Mouse (Mus musculus): Measurements from ENCODE around the gene Adgrd1. TPM values are rescaled to one million over a fixed set of nuclear protein-coding genes. Genes with fewer than 3 reads are reported as not detected.

The Adgrd1 gene
- polyA plus RNA-seq, 1 experiment: 3.3 TPM

DNA sequence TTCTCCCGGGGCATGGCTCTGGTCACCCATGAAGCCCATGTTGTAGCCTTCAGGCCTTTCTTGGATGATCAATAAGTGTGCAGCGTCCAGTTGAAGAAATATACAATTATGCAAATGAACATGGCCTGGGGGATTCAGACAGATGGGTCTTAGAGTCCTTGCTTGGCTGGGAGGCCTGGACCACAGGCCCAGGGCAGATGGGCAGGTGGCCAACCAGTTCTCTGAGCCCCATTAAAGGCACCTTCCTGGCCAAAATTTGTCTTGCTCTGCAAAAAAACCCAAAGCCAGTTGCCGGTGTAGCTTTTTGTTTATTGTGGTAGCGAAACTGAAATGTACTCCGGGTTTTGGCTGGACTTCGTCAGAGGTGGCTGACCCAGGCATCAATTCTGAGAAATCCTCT is 92.5 kb downstream of the Adgrd1 start:
- H3K36me3 ChIP-seq (ENCODE audit: control insufficient read depth, insufficient read depth, low read length): no peaks in the 10 kb centered on the region
- no peak for TF ChIP-seq POLR2A (IDR thresholded peaks at IDR 0.05; ENCODE audit: control insufficient read depth, extremely low read depth, insufficient read depth, low read length, poor library complexity)
- no peak for TF ChIP-seq CTCF (IDR thresholded peaks at IDR 0.05; ENCODE audit: borderline replicate concordance, control insufficient read depth, extremely low read depth, insufficient read depth, low read length, poor library complexity)
- no peak for DNase-seq
- 93% methylated on average over 6 of the region's 6 CpGs for whole genome bisulfite sequencing
- H3K27ac ChIP-seq (ENCODE audit: control insufficient read depth, insufficient read depth, low read length): no peak overlapping the region
- no peaks in the 10 kb centered on the region for H3K4me1 ChIP-seq (replicated peaks; ENCODE audit: control insufficient read depth, insufficient read depth, low read length)
- no peak overlapping the region for H3K4me3 ChIP-seq (ENCODE audit: control insufficient read depth, insufficient read depth, low read length)
- no peaks in the 10 kb centered on the region for H3K27me3 ChIP-seq (ENCODE audit: control insufficient read depth, insufficient read depth, low read length)

DNA sequence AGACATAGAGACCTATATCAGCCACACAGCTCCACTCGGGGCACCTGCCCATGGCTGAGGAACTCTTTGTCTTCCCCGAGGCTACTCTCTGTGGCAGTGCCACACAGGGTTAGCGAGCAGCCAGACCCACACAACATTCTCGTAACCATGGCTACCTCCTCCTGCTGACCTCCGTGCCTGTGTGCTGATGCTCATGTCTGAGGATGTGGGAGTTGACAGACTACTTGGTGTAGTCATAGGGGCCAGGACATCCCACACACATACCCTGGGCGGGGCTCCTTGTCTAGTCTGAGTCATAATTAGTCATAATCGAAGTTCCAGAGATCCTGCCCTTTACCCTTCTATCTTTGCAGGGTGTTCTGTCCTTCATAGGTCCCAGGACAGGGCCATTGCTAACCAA is 93.5 kb downstream of the Adgrd1 start:
- no peak for TF ChIP-seq CTCF (IDR thresholded peaks at IDR 0.05; ENCODE audit: borderline replicate concordance, control insufficient read depth, extremely low read depth, insufficient read depth, low read length, poor library complexity)
- TF ChIP-seq POLR2A (IDR thresholded peaks at IDR 0.05; ENCODE audit: control insufficient read depth, extremely low read depth, insufficient read depth, low read length, poor library complexity): no peak
- DNase-seq: no peak
- no peak overlapping the region for H3K27ac ChIP-seq (ENCODE audit: control insufficient read depth, insufficient read depth, low read length)
- no peak overlapping the region for H3K4me3 ChIP-seq (ENCODE audit: control insufficient read depth, insufficient read depth, low read length)
- no peaks in the 10 kb centered on the region for H3K4me1 ChIP-seq (replicated peaks; ENCODE audit: control insufficient read depth, insufficient read depth, low read length)
- no peaks in the 10 kb centered on the region for H3K36me3 ChIP-seq (ENCODE audit: control insufficient read depth, insufficient read depth, low read length)
- no peaks in the 10 kb centered on the region for H3K27me3 ChIP-seq (ENCODE audit: control insufficient read depth, insufficient read depth, low read length)
- WGBS: 91% methylated on average over 7 of the region's 7 CpGs

DNA sequence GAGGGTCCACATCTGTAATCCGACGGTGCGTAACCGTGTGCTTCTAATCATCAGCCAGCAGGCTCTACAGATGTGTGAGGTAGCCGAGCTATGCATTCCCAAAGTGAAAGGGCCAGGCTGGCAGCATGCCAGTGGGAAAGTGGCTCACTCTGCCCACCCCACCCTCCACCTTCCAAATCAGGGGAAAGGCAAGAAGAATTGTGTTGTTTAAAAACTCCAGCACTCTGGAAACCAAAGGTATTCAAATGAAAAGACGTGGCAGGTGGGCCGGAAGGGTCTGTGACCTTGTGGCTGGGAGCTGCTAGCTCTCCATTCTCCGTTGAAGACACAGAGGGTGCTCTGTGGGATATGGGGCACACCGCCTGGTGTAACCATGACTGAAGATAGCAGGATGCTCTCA is 100.0 kb downstream of the Adgrd1 start:
- H3K4me3 ChIP-seq (ENCODE audit: control insufficient read depth, insufficient read depth, low read length): no peak overlapping the region
- no peaks in the 10 kb centered on the region for H3K4me1 ChIP-seq (replicated peaks; ENCODE audit: control insufficient read depth, insufficient read depth, low read length)
- no peaks in the 10 kb centered on the region for H3K27me3 ChIP-seq (ENCODE audit: control insufficient read depth, insufficient read depth, low read length)
- no peak overlapping the region for H3K27ac ChIP-seq (ENCODE audit: control insufficient read depth, insufficient read depth, low read length)
- 94% methylated on average over 9 of the region's 9 CpGs for WGBS
- TF ChIP-seq POLR2A (IDR thresholded peaks at IDR 0.05; ENCODE audit: control insufficient read depth, extremely low read depth, insufficient read depth, low read length, poor library complexity) (no peak), CTCF (IDR thresholded peaks at IDR 0.05; ENCODE audit: borderline replicate concordance, control insufficient read depth, extremely low read depth, insufficient read depth, low read length, poor library complexity) (no peak)
- no peaks in the 10 kb centered on the region for H3K36me3 ChIP-seq (ENCODE audit: control insufficient read depth, insufficient read depth, low read length)
- DNase-seq: no peak

DNA sequence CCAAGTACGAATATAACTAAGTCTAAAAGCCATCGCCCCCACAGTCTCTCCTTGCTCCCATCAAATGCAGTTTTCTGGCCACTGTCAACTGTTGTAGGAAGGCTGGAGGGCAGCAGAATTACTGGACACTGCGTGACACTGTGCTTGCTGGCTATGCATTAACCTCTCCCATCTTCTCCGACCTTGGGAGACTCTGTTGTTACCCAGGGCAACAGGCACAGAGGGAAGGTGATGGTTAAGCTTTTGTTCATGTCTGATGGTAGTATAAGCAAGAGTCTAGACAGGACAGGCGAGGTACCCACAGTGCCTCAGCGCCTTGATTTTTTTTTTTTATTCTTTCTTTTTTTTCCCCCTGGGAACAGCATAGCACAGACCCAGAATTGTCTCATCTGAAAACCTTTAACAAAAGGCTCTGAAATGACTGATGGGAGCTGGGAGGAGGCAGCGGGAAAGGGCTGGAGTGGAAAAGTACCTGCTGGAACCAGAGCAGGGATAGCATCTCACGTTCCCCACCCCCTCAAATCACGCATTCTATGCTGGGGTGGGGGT is 100.5 kb downstream of the Adgrd1 start:
- Histone ChIP-seq H3K36me3 (ENCODE audit: control insufficient read depth, insufficient read depth, low read length) (no peaks in the 10 kb centered on the region), H3K27ac (ENCODE audit: control insufficient read depth, insufficient read depth, low read length) (no peak overlapping the region), H3K4me1 (replicated peaks; ENCODE audit: control insufficient read depth, insufficient read depth, low read length) (no peaks in the 10 kb centered on the region), H3K4me3 (ENCODE audit: control insufficient read depth, insufficient read depth, low read length) (no peak overlapping the region), H3K27me3 (ENCODE audit: control insufficient read depth, insufficient read depth, low read length) (no peaks in the 10 kb centered on the region)
- 93% methylated on average over 9 of the region's 9 CpGs for WGBS
- TF ChIP-seq POLR2A (IDR thresholded peaks at IDR 0.05; ENCODE audit: control insufficient read depth, extremely low read depth, insufficient read depth, low read length, poor library complexity) (no peak), CTCF (IDR thresholded peaks at IDR 0.05; ENCODE audit: borderline replicate concordance, control insufficient read depth, extremely low read depth, insufficient read depth, low read length, poor library complexity) (no peak)
- no peak for DNase-seq

DNA sequence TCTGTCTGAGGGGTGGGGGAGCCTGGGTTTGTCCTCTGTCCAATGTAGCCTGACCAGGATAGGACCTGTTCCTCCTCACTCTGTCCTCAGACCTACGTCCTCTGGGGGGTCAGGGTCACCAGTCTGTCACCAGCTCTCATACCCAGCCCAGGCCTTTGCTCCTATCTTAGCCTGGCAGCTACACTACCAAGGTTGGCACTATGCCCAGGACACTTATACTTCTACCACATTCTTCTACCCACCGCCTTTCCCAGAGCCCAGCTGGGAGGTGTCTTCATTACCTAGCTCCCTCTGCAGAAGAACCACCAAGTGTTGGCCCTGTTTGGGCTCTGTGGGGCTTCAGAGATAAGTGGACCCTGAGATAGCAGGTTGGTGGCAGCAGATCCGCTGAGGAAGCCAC is 103.6 kb downstream of the Adgrd1 start:
- TF ChIP-seq POLR2A (IDR thresholded peaks at IDR 0.05; ENCODE audit: control insufficient read depth, extremely low read depth, insufficient read depth, low read length, poor library complexity): no peak
- no peak for TF ChIP-seq CTCF (IDR thresholded peaks at IDR 0.05; ENCODE audit: borderline replicate concordance, control insufficient read depth, extremely low read depth, insufficient read depth, low read length, poor library complexity)
- Histone ChIP-seq H3K36me3 (ENCODE audit: control insufficient read depth, insufficient read depth, low read length) (no peaks in the 10 kb centered on the region), H3K4me1 (replicated peaks; ENCODE audit: control insufficient read depth, insufficient read depth, low read length) (0 out of 2 replicates have a peak, but pooled peaks cover 2% of the 10 kb centered on the region), H3K27ac (ENCODE audit: control insufficient read depth, insufficient read depth, low read length) (no peak overlapping the region), H3K27me3 (ENCODE audit: control insufficient read depth, insufficient read depth, low read length) (no peaks in the 10 kb centered on the region), H3K4me3 (ENCODE audit: control insufficient read depth, insufficient read depth, low read length) (no peak overlapping the region)
- no peak for DNase-seq
- WGBS: 59% methylated on average over 3 of the region's 3 CpGs

DNA sequence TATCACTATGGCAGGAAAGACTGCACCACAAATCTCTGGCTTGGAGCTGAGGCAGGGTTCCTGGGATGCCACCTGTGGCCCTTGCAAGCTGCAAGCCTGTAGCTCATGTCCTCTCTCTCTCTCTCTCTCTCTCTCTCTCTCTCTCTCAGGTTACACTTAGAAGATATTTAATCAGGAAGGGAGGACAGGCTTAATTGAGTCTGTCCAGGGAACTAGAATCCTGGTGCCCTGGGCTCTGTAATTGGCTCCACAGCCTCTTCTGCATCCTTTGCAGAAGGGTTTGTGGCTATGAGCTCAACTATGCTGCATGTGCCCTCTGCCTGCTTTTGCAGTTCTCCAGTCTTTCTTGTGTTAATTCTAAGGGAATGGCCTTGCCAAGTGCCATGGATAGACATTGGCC is 111.7 kb downstream of the Adgrd1 start:
- Histone ChIP-seq H3K4me3 (ENCODE audit: control insufficient read depth, insufficient read depth, low read length) (no peak overlapping the region), H3K27me3 (ENCODE audit: control insufficient read depth, insufficient read depth, low read length) (no peaks in the 10 kb centered on the region), H3K27ac (ENCODE audit: control insufficient read depth, insufficient read depth, low read length) (no peak overlapping the region), H3K36me3 (ENCODE audit: control insufficient read depth, insufficient read depth, low read length) (no peaks in the 10 kb centered on the region), H3K4me1 (replicated peaks; ENCODE audit: control insufficient read depth, insufficient read depth, low read length) (0 out of 2 replicates have a peak, but pooled peaks cover 2% of the 10 kb centered on the region)
- TF ChIP-seq CTCF (IDR thresholded peaks at IDR 0.05; ENCODE audit: borderline replicate concordance, control insufficient read depth, extremely low read depth, insufficient read depth, low read length, poor library complexity): no peak
- no peak for TF ChIP-seq POLR2A (IDR thresholded peaks at IDR 0.05; ENCODE audit: control insufficient read depth, extremely low read depth, insufficient read depth, low read length, poor library complexity)
- no peak for DNase-seq

DNA sequence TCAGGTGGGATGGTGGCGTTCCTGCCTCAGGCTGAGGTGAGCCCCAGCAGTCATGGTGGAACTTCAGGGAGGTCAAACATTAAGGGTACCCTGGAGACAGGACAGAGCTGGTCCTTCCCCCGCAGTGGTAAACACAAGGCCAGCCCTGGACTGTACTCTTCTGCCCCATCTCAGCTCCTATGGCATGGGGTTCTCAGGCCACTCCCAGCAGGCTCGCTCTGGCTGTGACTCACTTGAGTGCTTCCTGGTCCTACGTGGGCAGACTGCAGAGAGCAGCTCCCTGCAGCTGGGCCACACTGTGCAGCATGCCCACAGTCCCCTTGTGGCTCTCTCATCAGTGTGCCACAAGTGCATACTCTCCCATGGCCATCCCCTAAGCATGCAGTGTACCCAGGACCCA is 112.3 kb downstream of the Adgrd1 start:
- 63% methylated on average over 4 of the region's 4 CpGs for WGBS
- TF ChIP-seq CTCF (IDR thresholded peaks at IDR 0.05; ENCODE audit: borderline replicate concordance, control insufficient read depth, extremely low read depth, insufficient read depth, low read length, poor library complexity) (no peak), POLR2A (IDR thresholded peaks at IDR 0.05; ENCODE audit: control insufficient read depth, extremely low read depth, insufficient read depth, low read length, poor library complexity) (no peak)
- no peaks in the 10 kb centered on the region for H3K36me3 ChIP-seq (ENCODE audit: control insufficient read depth, insufficient read depth, low read length)
- H3K27ac ChIP-seq (ENCODE audit: control insufficient read depth, insufficient read depth, low read length): no peak overlapping the region
- no peaks in the 10 kb centered on the region for H3K27me3 ChIP-seq (ENCODE audit: control insufficient read depth, insufficient read depth, low read length)
- H3K4me3 ChIP-seq (ENCODE audit: control insufficient read depth, insufficient read depth, low read length): no peak overlapping the region
- 0 out of 2 replicates have a peak, but pooled peaks cover 2% of the 10 kb centered on the region for H3K4me1 ChIP-seq (replicated peaks; ENCODE audit: control insufficient read depth, insufficient read depth, low read length)
- no peak for DNase-seq
